Mouse (Mus musculus) forebrain, embryonic 14.5 days (tissue): ENCODE results near the gene Tub. TPM values are rescaled to one million over a fixed set of nuclear protein-coding genes. Genes with fewer than 3 reads are reported as not detected.

Experiments
- ATAC-seq: fragments of 200-750 bp; cut with Nextera tagmentation; 2 replicates; pipeline ENCODE4 v1.8.0; 2017; ENCODE audit warnings: mild to moderate bottlenecking, moderate library complexity
- DNase-seq: peaks from one replicate; pipeline ENCODE4 v3.0.0-alpha.2; 2015; ENCODE audit warnings: low spot score
- H3K27ac ChIP-seq: fragments of 300-500 bp; sonication (generic); 2 replicates; pipeline ENCODE4 v1.5.1; 2014; ENCODE audit warnings: low read depth, mild to moderate bottlenecking, control low read depth, low read length, moderate library complexity
- H3K27me3 ChIP-seq: fragments of 300-500 bp; sonication (generic); replicated peaks from 2 replicates; pipeline ENCODE4 v1.6.1; 2014; ENCODE audit warnings: low read length, control low read depth, mixed read lengths; ENCODE audit not compliant: control insufficient read depth, insufficient read depth
- H3K36me3 ChIP-seq: fragments of 300-500 bp; sonication (generic); 2 replicates; pipeline ENCODE4 v1.6.1; 2014; ENCODE audit warnings: low read length, control low read depth; ENCODE audit not compliant: control insufficient read depth, insufficient read depth
- H3K4me1 ChIP-seq: fragments of 300-500 bp; sonication (generic); 2 replicates; pipeline ENCODE4 v1.6.1; 2014; ENCODE audit warnings: antibody characterized with exemption, low read length, control low read depth; ENCODE audit not compliant: control insufficient read depth, insufficient read depth
- H3K4me2 ChIP-seq: fragments of 300-500 bp; sonication (generic); 2 replicates; pipeline ENCODE4 v1.6.1; 2014; ENCODE audit warnings: mild to moderate bottlenecking, control low read depth, low read length
- H3K4me3 ChIP-seq: fragments of 300-500 bp; sonication (generic); 2 replicates; pipeline ENCODE4 v1.5.1; 2014; ENCODE audit warnings: low read depth, low read length, control low read depth
- H3K9ac ChIP-seq: fragments of 300-500 bp; sonication (generic); 2 replicates; pipeline ENCODE4 v1.6.1; 2014; ENCODE audit warnings: mild to moderate bottlenecking, low read length, control low read depth, moderate library complexity
- H3K9me3 ChIP-seq: fragments of 300-500 bp; sonication (generic); replicated peaks from 2 replicates; pipeline ENCODE4 v1.6.1; 2016; ENCODE audit warnings: low read length, control low read depth, mixed read lengths; ENCODE audit not compliant: control insufficient read depth
- WGBS: fragments of 180-500 bp; shearing (Covaris S2); extraction: QIAGEN DNeasy Blood & Tissue Kit; methylation state at CpG from one replicate; pipeline ENCODE4 v1.1.7; 2014; 5-methylcytosine and 5-hydroxymethylcytosine counted together
- polyA plus RNA-seq: library from polyadenylated mRNA; unstranded; fragments of >200 nt; fragmentation: Nextera tagmentation; extraction: Ambion mirVana; gene quantifications from 2 replicates; pipeline ENCODE4 v1.2.1, GENCODE M21; 2014

Tub gene
- 28.6 and 35.1 TPM in 2 replicates for polyA plus RNA-seq

DNA sequence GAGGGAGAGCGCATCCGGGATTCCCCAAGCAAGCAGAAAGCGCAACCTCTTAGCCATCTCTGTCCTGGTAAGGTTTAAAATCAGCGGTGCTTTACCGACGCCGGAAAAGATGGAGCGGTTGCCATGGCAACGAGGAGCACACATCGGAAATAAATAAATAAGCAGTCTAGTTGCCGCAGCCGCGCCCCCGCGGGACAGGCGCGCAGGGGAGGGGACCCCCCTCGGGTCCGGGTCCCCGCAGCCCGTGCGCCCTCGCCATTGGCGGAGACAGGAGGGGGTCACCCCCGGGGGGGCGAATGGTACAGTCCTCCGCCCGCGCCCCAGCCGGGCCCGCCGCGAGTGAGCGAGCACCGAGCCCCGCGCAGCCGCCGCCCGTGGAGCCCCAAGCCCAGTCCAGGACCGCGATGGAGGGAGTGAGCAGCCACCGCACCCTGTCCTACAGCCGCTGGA, at the start of gene Tub:
Gene Tub (plus strand): TSS at position 27 of the 450 bp plus-strand sequence.
- Histone ChIP-seq H3K9me3 (no peaks in the 10 kb centered on the region), H3K9ac (peak within 1 kb of the TSS; percentile 70), H3K4me3 (peak within 1 kb of the TSS; percentile 62), H3K4me2 (peak within 1 kb of the TSS; percentile 96), H3K36me3 (peaks cover 9% of the 10 kb centered on the region; the same call in 1 of the 2 replicates), H3K27me3 (peaks cover 32% of the 10 kb centered on the region), H3K27ac (peak within 1 kb of the TSS; percentile 44; the same call in 1 of the 2 replicates), H3K4me1 (no peaks in the 10 kb centered on the region)
- WGBS, result under 1% methylated on average over 44 of the region's 44 CpGs
- DNase-seq, result peak; percentile 93
- ATAC-seq, result peak; percentile 83

DNA sequence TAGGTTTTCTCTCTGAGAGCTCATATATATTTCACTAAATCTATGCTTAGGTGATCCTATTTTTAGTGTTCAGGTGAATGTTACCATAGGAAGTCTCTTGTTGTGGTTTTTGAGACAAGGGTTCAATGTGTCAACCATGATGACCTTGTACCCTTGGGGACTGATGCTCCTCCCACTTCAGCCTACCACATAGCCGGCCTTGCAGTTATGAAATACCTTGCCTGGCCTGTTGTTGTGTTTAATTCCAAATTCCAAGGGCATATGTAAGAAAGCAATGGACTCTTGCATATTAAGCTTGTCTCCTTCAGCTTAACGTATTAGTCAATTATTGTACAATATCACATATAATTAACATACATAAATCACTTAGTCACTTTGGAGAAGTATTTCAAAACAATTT, 46.2 kb upstream of the Tub start:
- no peak overlapping the region for H3K4me2 ChIP-seq
- no peak overlapping the region for H3K9ac ChIP-seq
- no peaks in the 10 kb centered on the region for H3K4me1 ChIP-seq
- ATAC-seq, result no peak
- WGBS, result 90% methylated on average over 2 of the region's 2 CpGs
- H3K27ac ChIP-seq, result no peak overlapping the region
- H3K36me3 ChIP-seq, result no peaks in the 10 kb centered on the region
- H3K9me3 ChIP-seq, result no peaks in the 10 kb centered on the region
- no peaks in the 10 kb centered on the region for H3K27me3 ChIP-seq
- no peak for DNase-seq
- H3K4me3 ChIP-seq, result no peak overlapping the region

DNA sequence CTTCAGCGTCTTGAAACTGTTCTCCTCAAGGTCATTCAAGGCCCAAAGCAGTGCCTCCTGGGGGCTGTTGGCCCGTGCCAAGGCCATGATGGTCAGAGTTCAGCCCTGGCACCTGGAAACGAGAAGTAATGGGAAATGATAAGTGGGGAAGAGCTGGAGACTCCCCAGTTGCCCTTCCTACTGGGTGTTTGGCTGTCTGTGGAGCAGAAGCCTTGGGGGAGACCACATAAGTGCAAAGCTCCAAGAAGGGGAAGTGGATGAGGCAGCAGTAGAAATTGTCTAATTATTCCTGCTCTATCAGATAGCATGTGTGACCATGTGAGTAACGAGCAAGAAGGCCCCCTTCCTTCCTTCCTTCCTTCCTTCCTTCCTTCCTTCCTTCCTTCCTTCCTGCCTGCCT, 23.1 kb upstream of the Tub start:
- H3K4me1 ChIP-seq, result no peaks in the 10 kb centered on the region

GRCm38 (mm10) chr7:108928280-108929188, 21.6 kb upstream of the Tub start:
- no peak overlapping the region for H3K9ac ChIP-seq
- no peak overlapping the region for H3K27ac ChIP-seq
- H3K27me3 ChIP-seq, result no peaks in the 10 kb centered on the region
- 85% methylated on average over 11 of the region's 11 CpGs for WGBS
- H3K36me3 ChIP-seq, result no peaks in the 10 kb centered on the region
- ATAC-seq (no peak), DNase-seq (no peak)
- H3K4me1 ChIP-seq, result no peaks in the 10 kb centered on the region
- H3K4me2 ChIP-seq, result no peak overlapping the region
- no peak overlapping the region for H3K4me3 ChIP-seq
- no peaks in the 10 kb centered on the region for H3K9me3 ChIP-seq

More for the DNA sequence above, 23.1 kb upstream of the Tub start:
- 71% methylated on average over 4 of the region's 4 CpGs for WGBS
- Histone ChIP-seq H3K4me3 (no peak overlapping the region), H3K36me3 (no peaks in the 10 kb centered on the region), H3K27ac (no peak overlapping the region), H3K9me3 (no peaks in the 10 kb centered on the region), H3K4me2 (no peak overlapping the region), H3K27me3 (no peaks in the 10 kb centered on the region), H3K9ac (no peak overlapping the region)
- DNase-seq, result no peak
- no peak for ATAC-seq

- H3K4me2 ChIP-seq, result no peak within 1 kb of the TSS
- H3K27ac ChIP-seq, result no peak within 1 kb of the TSS
- ATAC-seq (no peak), DNase-seq (no peak)
- no peak within 1 kb of the TSS for H3K9ac ChIP-seq
- H3K4me3 ChIP-seq, result no peak within 1 kb of the TSS
- H3K9me3 ChIP-seq, result no peaks in the 10 kb centered on the region
- no peaks in the 10 kb centered on the region for H3K36me3 ChIP-seq
- H3K4me1 ChIP-seq, result no peaks in the 10 kb centered on the region
- 80% methylated on average over 6 of the region's 6 CpGs for WGBS
- no peaks in the 10 kb centered on the region for H3K27me3 ChIP-seq
These were observed 20.3 kb upstream of the Tub start, which contains the start of gene Nlrp10 for GRCm38 (mm10) chr7:108929726-108930393. Nlrp10 (minus strand) TSS chr7:108930178.

DNA sequence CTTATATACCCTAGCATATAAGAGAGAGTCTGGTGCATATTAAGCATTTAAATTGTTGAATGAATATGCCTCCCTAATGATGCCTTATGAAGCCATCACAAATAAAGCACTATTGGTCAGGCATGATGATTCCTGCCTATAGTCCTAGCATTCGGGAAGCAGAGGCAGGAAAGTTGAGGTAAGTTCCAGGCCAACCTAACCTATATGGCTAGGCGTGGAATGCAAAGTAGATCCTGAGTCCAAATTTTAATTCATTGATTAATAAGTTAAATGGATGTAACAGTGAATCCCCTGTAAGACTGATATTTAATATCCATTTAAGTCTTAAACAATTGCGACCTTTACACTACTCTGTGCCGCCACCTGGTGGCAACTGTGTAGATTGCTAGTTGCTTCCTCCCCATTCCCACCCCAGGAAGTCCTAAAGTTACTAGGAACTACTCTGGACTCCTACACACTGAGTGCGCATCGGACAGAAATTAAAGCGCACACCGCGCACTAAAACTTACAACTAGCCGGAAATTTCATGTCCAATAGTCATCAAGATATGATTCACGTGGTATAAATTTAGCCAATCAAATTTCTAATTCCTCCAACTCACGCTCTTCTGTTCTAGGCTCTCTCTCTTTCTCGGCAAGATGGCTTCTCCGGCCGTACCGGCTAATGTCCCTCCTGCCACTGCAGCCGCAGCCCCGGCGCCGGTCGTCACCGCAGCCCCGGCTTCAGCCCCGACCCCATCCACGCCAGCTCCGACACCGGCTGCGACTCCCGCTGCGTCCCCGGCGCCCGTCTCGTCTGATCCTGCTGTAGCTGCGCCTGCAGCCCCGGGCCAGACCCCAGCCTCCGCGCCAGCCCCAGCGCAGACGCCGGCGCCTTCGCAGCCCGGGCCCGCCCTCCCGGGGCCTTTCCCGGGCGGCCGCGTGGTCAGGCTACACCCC, 16.1 kb upstream of the Tub start, which contains the start of gene Eif3f:
Gene Eif3f (plus strand): TSS at position 624 of the 938 bp plus-strand sequence.
- Histone ChIP-seq H3K9ac (peak within 1 kb of the TSS; percentile 95), H3K4me2 (peak within 1 kb of the TSS; percentile 93), H3K36me3 (peaks cover 25% of the 10 kb centered on the region), H3K4me1 (peaks cover 10% of the 10 kb centered on the region), H3K4me3 (peak within 1 kb of the TSS; percentile 98), H3K9me3 (no peaks in the 10 kb centered on the region), H3K27ac (peak within 1 kb of the TSS; percentile 78), H3K27me3 (no peaks in the 10 kb centered on the region)
- DNase-seq, result peak; percentile 99
- peak; percentile 98 for ATAC-seq
- WGBS, result 2% methylated on average over 50 of the region's 50 CpGs

GRCm38 (mm10) chr7:108934836-108935235, 15.3 kb upstream of the Tub start:
- H3K4me1 ChIP-seq, result peaks cover 10% of the 10 kb centered on the region
- no peak overlapping the region for H3K27ac ChIP-seq
- H3K9ac ChIP-seq, result peak overlapping the region; percentile 95
- no peaks in the 10 kb centered on the region for H3K27me3 ChIP-seq
- peaks cover 33% of the 10 kb centered on the region for H3K36me3 ChIP-seq
- DNase-seq, result no peak
- peak overlapping the region; percentile 98 for H3K4me3 ChIP-seq
- WGBS, result 6% methylated on average over 8 of the region's 8 CpGs
- peak overlapping the region; percentile 93 for H3K4me2 ChIP-seq
- no peaks in the 10 kb centered on the region for H3K9me3 ChIP-seq
- ATAC-seq, result no peak

- peak overlapping the region; percentile 98 for H3K4me3 ChIP-seq
- peaks cover 39% of the 10 kb centered on the region for H3K36me3 ChIP-seq
- peak overlapping the region; percentile 93 for H3K4me2 ChIP-seq
- peaks cover 10% of the 10 kb centered on the region for H3K4me1 ChIP-seq
- H3K9ac ChIP-seq, result peak overlapping the region; percentile 95
- no peaks in the 10 kb centered on the region for H3K27me3 ChIP-seq
- 90% methylated on average over 7 of the region's 7 CpGs for WGBS
- ATAC-seq (no peak), DNase-seq (no peak)
- H3K9me3 ChIP-seq, result no peaks in the 10 kb centered on the region
- H3K27ac ChIP-seq, result no peak overlapping the region
These were observed 14.7 kb upstream of the Tub start for GRCm38 (mm10) chr7:108935411-108935810.
